Mouse (Mus musculus): ENCODE measurements around the gene Espl1.
A peak's percentile ranks its signal among the peaks of the same experiment; 100 is the strongest.

The Espl1 gene

DNA sequence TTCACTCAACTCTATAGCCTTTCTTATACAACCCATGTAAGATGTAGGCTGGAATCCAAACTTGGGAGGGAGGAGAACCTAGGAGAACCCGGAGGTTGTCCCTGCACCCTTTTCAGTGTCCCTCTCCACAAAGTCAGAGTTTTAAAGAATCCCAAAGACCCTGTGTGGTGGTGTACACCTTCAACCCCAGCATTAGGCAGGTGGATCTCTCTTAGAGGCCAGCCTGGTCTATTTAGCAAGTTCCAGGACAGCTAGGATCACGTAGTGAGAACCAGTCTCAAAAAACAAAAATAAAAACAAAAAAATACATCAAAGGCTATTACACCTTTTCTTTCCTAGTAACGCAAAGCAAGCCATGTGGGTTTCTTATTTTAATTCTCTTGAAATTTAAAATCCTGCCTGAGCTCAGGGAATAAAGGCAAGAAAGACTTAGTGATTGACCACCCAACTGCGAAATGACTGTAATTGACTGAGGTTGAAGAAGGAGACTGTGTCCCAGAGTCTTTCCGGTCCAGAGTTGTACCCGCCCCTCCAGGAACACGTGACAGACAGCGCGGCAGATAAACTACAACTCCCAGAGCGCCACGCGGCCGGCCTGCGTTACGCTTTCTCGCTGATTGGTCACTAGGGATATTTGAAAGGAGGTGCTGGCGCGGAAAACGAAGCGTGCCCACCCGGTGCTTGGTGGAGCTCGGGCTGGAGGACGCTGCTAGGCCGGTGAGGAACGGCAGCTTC is at the start of gene Espl1:
TSS of gene Espl1 (plus strand) at position 634 of the 735 bp plus-strand sequence.
- peak; percentile 90 for DNase-seq (ENCODE audit: low spot score)

DNA sequence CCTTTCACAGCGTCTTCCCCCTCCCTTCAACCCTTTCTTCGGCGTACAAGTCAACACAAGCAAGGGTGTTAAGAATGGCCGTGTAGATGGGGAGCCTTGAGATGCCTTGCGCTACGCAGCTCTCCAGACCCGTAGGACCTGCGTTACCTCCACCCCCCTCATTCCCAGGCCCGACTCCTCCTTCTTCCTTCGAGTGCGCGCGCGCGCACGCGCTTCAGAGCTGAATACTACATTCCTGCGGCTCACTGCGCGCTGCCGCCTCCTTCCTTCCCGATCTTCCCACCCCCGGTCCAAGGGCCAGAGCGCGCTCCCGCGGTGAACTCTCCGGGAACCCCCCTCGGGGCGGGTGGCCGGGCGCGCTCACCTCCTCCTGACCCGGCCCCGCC is 49.2 kb upstream of the Espl1 start:
- peak; percentile 96 for DNase-seq (ENCODE audit: low spot score)

- peak; percentile 76 for DNase-seq (ENCODE audit: low spot score)
Observed at GRCm38 (mm10) chr15:102247252-102248130, 48.6 kb upstream of the Espl1 start.

DNA sequence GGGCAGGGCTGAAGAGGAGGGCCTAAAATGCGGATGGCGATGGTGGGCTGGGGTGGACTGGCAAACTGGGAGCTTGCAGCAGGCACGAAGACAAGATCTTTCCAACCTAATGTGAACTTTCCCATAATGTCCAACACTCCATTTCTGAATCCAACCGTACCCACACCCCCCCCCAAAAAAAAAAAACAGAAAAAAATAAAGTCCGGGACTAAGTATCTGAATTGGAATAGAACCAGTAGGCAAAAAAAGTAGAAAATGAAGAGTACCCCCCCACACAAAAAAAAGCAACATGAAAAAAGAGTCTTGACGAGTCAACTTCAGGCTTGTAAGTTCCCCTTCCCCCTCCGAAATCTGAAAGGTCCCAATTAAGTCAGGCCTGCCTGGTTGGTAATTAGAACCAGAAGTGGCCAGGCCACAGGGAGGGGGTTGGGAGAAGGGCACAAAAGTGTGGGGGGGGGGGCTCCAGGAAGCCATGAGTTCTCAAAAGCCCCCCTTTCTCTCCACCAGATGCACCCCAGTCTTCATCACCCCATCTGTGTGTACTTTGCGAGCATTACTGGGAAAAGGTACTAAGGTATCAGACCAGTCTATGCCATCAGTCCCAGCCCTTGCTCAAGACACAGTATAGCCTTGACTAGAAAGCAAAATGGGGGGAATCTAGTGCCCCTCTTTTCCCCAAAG is 47.8 kb upstream of the Espl1 start:
- DNase-seq (ENCODE audit: low spot score): peak; percentile 59

GRCm38 (mm10) chr15:102248812-102249191 is 47.3 kb upstream of the Espl1 start:
- DNase-seq (ENCODE audit: low spot score): no peak

DNA sequence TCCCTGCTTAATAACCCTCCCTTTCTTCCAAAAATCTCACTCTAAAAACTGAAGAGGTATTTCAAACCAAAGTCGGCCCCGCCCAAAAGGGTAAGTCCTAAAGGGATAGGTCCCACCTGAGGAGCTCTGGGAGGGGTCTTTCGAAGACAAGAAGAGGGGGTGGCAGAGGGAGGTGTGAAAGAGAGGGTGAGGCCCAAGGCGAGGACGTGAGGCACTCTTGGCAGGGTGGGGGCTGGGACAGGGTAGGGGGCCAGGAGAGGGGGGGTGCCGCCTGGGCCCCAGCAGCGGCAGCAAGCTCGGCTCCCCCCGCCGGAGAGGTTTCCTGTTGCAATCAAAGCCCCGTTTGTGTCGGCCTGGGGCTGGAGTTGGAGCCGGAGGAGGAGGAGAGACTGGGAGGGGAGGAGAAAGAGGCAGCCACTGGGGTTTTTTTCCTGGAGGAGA is 46.8 kb upstream of the Espl1 start:
- DNase-seq (ENCODE audit: low spot score): no peak

- DNase-seq (ENCODE audit: low spot score): no peak
Observed at GRCm38 (mm10) chr15:102249967-102250366, 46.1 kb upstream of the Espl1 start.

DNA sequence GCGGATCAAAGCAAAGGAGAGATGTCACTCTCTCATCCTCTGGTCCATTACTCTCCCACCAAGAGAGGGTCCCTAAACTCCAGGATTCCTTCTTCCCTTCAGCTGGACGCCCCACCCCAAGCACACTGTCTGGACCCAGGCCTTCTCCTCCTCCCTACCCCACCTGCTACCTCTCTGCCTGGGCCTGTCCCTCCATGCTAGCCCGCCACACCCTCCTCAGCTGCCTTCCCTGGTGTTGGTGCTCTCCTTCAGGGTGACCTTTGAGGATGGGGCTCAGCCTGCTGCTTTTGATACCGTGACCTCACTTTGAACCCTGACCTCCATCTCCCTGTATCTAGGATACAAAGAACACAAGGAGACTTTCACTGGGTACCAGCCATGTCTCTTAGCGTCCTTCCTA is 45.5 kb upstream of the Espl1 start:
- no peak for DNase-seq (ENCODE audit: low spot score)

DNA sequence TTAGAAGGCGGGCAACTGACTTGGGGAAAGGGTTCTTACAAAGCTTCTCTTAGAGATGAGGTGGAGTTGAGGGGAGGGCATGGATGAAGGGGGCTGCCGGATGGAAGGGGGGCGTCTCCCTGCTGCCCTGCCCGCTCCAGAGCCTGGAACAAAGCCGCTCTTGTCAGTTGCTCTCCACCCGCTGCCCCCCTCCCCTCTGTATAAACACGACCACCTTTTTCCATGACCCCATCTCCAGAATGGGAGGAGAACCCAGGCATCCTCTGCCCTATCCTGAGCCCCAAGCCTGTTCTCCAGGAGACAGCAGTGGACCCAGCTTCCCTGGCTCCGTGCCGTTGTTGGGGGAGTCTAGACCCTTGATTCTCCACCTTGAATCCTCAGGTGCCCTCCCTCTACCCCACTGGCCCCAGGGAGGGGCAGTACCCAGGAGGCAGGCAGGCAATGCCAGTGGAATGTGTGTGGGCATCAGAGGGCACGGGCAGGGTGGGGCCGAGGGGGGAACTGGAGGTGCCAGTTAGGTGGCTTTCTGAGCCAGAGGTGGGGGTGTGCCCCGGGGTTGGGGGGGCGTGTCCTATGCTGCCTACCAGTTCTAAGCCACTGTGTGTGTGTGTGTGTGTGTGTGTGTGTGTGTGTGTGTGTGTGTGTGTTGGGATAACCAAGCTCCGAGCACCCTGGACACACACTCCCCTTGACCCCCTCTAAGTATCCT is 40.4 kb upstream of the Espl1 start:
- DNase-seq (ENCODE audit: low spot score): no peak

- no peak for DNase-seq (ENCODE audit: low spot score)
Observed at GRCm38 (mm10) chr15:102256431-102257201, 39.5 kb upstream of the Espl1 start.

GRCm38 (mm10) chr15:102257202-102258075 is 38.6 kb upstream of the Espl1 start, which contains the start of gene Rarg:
Gene Rarg, minus strand, starts transcription at chr15:102257517.
- DNase-seq (ENCODE audit: low spot score): peak; percentile 69

DNA sequence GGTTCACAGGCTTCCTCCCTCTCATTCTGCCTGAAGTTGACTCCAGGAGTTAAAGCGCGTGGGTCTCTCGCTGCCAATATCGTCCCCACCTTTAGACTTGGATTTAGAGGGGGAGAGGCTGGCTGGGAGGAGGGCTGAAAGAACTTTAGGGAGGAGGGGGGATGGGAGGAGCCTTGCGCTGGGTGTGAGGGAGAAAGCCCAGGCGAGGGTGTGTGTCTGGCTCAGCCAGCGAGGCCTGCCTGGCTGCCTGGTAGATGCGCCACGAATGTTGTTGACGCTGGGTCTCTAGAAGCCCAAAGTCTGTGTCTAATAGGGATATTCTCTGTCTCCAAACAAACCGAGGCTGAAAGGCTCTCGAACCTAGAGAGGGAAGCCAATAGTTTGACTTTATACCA is 38.0 kb upstream of the Espl1 start:
- no peak for DNase-seq (ENCODE audit: low spot score)

DNA sequence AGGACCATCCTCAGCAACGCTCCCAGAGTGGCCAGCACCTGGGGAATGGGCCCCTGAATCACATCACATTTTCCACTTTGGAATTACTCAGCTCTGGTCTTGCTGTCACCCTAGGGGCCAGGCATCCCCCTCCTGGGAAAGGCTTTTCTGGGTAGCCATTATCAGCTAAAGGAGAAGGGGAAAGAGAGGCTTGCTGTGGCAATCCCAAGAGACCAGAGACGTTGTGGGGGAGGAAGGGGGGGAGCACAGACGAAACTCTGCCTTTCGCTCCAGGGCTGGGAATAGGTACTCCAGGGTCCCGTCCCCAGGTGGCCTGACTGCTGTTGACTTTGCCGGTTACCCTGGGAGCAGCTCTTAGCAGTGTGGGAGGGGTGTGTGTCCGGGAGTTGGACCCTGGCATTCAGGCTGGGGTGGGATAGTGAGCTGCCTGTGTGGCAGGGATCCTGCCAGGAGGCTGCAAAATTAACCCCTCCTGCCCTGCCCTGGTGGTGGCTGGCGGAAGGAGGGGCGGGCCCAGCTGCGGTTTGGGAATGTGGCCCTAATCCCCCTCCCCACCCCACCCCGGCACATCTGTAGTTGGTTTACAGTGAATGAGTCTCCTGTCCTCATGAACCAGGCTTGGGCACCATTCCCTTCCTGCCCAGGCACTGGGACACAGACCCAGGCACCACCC is 37.3 kb upstream of the Espl1 start:
- DNase-seq (ENCODE audit: low spot score): no peak

DNA sequence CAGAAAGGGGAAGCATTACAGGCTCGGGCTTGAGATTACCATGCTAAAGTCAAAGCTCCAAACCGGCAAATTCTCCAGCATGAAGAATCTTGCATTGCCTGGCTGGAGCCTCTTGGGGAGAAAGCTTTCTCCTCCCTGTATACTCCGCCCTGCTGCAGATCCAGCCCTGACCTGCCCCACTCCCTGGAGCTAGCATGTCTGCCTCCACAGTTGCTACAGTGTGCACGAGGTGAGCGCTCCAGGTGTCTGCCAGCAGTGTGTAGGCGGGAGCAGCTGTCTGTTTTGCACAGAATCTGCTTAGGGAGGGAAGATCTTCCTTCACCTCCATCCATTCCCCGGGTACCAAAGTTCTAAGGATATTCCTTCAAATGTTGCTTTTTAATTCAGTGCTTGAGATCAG is 33.5 kb upstream of the Espl1 start:
- DNase-seq (ENCODE audit: low spot score): no peak

DNA sequence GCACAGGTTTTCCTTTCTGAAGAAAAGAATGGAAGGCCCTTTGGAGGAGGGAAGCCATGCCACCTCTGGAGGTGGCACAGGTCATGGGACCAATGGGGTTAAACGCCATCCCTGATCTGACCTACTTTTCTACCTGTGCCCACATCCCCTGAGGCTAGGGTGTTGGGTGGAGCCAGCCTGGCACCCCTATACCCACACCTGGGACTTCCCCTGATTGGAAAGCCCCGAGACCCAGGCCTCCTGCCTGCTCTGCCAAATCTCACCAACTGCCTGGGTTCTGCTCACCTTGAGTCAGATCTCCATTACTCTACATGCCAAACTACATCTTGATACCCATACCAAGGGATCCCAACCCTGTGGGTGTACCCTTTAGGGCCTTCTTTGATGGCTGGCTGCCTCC is 33.0 kb upstream of the Espl1 start:
- DNase-seq (ENCODE audit: low spot score): no peak

DNA sequence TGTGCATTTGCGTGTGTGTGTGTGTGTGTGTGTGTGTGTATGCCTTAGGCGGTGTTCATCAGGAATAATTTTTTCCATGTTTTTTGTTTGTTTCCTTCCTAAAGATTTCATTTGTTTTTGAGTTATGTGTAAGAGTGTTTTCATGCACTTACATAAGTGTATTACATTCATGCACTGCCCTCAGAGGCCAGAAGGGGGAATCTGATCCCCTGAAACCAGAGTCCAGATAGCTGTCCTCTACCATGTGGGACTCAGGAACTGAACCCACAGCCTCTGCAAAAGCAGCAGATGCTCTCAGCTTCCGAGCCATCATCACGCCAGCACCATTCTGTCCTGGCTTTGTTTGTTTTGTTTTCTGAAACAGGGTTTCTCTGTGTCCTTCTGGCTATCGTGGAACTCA is 30.5 kb upstream of the Espl1 start:
- no peak for DNase-seq (ENCODE audit: low spot score)

DNA sequence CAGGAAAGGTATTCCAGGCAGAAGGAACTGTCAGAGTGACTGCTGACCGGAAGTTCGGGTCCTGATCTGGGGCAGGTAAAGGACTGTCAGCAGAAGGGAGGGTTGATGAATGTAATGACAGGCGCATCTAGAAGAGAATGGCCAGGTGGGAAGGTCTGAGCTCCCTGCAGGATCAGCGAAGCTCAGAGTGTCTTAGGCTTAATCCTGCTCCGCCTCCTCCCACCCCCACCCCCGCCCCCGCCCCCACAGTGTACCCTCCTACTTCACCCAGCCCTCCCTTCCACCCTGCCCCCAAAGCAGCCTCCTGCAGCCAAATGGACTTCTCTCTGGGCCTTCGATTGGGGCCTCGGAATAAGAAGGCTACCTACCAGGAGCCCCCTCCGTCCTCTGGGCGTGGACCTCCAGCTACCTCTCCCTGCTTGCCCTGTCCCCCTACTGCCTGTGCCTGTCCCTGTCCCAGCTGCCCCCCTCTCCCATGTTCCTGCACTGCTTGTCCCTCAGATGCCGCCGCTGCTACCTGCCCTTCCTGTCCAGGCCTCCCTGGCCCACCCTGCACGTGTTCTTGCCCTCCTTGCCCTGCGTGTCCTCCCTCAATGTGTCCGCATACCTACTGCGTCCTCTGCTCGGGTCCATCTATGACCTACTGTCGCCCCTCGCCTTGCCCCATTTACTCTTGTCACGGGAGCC is 25.6 kb upstream of the Espl1 start, which contains the start of gene Gm9918:
TSS of gene Gm9918 (plus strand) at position 290 of the 687 bp plus-strand sequence.
- DNase-seq (ENCODE audit: low spot score): no peak

GRCm38 (mm10) chr15:102271441-102271840 is 24.6 kb upstream of the Espl1 start:
- no peak for DNase-seq (ENCODE audit: low spot score)

All from adipocyte (in vitro differentiated cells).